Mouse (Mus musculus) heart, postnatal 10 days (tissue): ENCODE results near the gene Ano10. TPM values are rescaled to one million over a fixed set of nuclear protein-coding genes. Genes with fewer than 3 reads are reported as not detected.
"Not testable (repeated sequence)": the region's sequence is repeated elsewhere in the genome, so short reads cannot be mapped to it uniquely, and the experiment has no call there.

Experiments
- DNase-seq, 2 experiments: peaks; one replicate each; pipeline ENCODE4 v3.0.0; 2021
- intact Hi-C: fragments of 180-260 bp; cut with DNase I; formaldehyde crosslinking; loops from one replicate; pipeline ENCODE4 v1.15.1; 2025
- total RNA-seq, 2 experiments: library from RNA; stranded (reverse); gene quantifications; 2 replicates each; pipeline ENCODE4 v1.2.3; 2021

Ano10 gene
- total RNA-seq, 2 experiments from 2014 or later: 28.2 to 31.5 TPM

GRCm38 (mm10) chr9:122173405-122174233 is 120.6 kb downstream of the Ano10 start:
- peak; percentile 55 to 73 for DNase-seq
- intact Hi-C loops: no loop called here

- DNase-seq: no peak
- intact Hi-C loops: no loop called here
Observed at GRCm38 (mm10) chr9:122172612-122173186, 121.5 kb downstream of the Ano10 start.

DNA sequence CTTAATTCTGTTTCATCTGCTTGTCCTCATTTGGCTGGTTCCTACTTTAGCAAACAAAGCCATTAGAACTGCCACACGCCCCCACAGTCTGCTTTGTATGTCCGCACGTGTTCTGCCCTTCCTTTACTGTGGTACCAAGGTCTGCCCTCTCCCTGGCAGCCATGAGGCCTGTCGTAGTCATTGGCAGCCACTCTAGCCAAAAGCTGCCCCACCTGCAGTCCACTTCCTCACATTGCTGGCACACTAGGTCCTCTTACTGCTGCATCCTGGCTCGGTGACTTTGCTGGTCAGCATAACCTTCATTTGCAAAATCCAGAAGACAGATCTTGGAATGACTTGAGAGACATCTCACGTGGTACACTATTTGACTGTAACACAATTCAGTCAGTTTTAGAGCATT is 124.3 kb downstream of the Ano10 start:
- intact Hi-C loops: no loop called here
- peak in 1 of 2 experiments; percentile 45 for DNase-seq

DNA sequence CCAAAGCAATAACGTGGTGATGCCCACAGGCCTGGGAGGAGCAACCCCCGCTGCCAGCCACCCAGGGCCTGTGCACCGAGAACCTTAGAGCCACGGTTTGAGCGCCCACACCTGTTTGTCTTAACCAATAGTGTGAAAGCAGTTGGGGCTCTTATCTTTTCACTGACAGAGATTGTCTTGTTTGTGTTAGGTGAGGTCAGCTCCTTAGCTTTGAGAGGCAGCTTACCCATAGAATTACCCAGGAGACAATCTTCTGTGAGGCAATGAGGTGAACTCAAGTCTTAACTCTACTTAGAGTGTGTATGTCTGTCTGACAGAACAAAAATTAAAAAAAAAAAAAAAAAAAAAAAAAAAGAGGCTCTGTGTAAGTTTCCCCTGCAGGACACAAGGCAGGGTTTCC is 126.5 kb downstream of the Ano10 start:
- intact Hi-C loops, DNase-seq: not testable (repeated sequence)

- intact Hi-C loops: no loop called here
- DNase-seq: no peak
Observed at GRCm38 (mm10) chr9:122164535-122164934, 129.7 kb downstream of the Ano10 start.

- intact Hi-C loops: no loop called here
- DNase-seq: no peak
Observed at GRCm38 (mm10) chr9:122157079-122157441, 137.2 kb downstream of the Ano10 start.

DNA sequence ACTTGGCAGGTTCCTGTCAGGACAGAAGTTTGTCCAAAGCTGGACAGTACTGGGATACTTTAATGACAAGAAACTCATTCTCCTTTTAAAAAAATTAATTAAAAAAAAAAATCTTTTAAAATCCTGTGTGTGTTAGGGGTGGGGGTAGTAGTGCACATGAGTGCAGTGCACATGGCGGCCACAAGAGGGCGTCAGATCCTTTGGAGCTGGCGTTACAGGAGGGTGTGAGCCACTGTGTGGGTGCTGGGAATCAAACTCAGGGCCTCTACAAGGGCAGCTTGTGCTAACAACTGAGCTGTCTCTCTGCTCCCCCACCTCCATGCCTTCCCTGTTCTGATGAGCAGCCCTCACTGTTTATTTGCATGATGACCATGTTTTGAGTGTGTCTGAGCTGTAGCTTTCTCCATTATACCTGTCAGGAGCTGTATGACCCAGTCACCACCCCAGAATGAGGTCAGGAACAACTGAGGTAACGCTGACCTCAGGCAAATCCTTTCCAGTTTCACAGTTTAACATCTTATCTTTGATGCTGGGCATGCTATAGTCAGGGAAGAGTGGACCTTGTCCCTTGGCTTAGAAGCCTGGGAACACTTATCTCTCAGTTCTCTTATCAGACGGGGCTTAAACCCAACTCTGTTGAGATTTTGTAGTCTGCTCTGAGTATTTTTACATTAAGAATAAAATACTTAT is 137.7 kb downstream of the Ano10 start:
- DNase-seq: no peak
- intact Hi-C loops: no loop called here

- intact Hi-C loops: loop anchor here (2.0 kb wide), 1 partner anchor 30 kb away; no protein-coding TSS in a partner anchor
- no peak for DNase-seq
Observed at GRCm38 (mm10) chr9:122155193-122155592, 139.0 kb downstream of the Ano10 start.

DNA sequence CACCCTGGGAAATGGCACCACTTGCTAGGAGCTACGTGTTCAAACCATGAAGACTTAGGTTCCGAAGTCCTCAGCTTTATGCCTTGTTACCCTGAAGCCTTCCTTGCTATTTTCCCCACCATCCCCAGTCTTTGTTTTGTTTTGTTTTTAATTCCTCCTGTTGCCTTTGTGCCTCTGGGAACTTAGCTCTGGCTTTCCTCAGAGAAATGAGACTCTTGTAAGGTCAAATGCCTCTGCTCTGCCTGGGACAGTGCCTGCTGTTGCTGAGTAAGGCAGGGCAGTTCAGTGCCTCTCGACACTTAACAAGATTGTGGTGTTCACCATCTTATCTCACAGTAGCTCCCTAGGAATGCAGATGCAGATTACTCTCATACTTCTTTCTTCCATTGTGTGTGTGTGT is 140.8 kb downstream of the Ano10 start:
- DNase-seq: no peak
- intact Hi-C loops: no loop called here

DNA sequence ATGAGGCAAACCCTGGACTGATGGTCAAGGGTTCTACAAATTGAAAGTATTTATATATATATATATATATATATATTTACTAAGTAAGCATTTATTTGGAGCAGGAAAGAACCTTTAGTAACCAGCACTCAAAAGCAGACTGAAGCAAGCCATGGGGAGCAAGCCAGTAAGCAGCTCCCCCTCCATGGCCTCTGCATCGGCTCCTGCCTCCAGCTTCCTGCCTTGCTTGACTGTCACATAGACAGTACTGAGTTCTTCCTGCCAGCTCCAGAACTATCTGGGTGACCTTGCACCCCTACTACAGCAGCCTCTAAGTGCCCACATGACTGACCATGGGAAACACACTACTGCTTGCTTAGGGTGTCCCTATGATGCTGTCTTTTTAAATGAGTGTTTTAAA is 141.7 kb downstream of the Ano10 start:
- intact Hi-C loops: no loop called here
- DNase-seq: no peak

GRCm38 (mm10) chr9:122152063-122152462 is 142.2 kb downstream of the Ano10 start:
- intact Hi-C loops: no loop called here
- no peak for DNase-seq

GRCm38 (mm10) chr9:122149997-122150826 is 144.0 kb downstream of the Ano10 start:
- DNase-seq: no peak
- intact Hi-C loops: no loop called here

DNA sequence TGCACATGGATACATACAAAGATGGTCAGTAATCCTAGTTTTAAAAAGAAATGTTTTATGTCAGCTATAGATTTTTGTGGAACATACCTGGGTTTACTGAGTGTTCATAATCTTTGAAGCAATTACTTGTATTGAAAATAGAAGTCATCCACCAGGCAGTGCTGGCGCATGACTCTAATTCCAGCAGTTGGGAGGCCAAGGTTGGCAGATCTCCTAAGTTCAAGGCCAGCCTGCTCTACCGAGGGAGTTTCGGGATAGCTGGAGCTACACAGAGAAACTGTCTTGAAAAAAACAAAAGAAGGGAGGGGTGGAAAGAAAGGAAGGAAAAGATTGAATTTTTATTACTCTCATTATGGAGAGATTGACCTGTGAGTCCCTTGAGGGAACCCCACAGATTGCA is 145.9 kb downstream of the Ano10 start:
- no peak for DNase-seq

GRCm38 (mm10) chr9:122146124-122146870 is 147.9 kb downstream of the Ano10 start:
- intact Hi-C loops: no loop called here

More for the DNA sequence above, 145.9 kb downstream of the Ano10 start:
- intact Hi-C loops: no loop called here

GRCm38 (mm10) chr9:122145677-122146076 is 148.5 kb downstream of the Ano10 start:
- DNase-seq: no peak
- intact Hi-C loops: no loop called here

More at GRCm38 (mm10) chr9:122146124-122146870, 147.9 kb downstream of the Ano10 start:
- no peak for DNase-seq

DNA sequence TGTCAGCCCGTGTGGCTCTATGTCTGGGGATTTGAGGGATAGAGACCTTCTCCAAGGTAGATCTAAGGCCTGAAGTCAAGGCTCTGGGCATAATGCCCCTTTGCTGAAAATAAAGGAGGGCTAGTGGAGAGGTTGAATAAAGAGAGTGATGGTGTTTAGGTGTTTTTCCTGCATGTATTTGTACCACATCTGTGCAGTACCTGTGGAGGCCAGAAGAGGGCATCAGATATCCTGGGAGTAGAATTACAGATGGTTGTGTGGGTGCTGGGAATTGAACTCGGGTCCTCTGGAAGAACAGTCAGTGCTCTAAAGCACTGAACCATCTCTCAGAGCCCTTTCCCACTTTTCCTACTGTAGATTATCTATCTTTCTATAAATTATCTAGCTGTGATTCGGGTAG is 149.4 kb downstream of the Ano10 start:
- intact Hi-C loops: no loop called here
- DNase-seq: no peak

DNA sequence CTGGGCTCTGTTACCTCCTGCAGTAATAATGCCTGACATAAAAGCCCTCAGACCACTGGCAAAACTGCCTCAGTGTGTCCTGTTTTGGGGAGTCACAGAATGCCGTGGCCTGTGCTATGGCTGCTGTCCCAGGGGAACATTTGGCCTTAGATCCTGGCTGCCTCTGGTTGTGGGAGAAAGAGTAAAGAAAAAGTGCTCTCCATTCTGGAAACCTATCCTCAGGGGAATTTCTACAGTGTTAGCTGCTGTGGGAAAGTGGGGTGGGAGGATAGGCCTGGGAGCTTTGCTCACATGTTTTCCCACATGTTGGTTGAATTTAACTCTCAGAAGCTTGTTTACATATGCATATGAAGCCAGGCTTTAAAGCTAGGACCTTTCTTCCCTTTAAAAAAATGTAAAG is 151.0 kb downstream of the Ano10 start:
- intact Hi-C loops: no loop called here
- DNase-seq: peak in 1 of 2 experiments; percentile 37

- intact Hi-C loops: no loop called here
- DNase-seq: no peak
Observed at GRCm38 (mm10) chr9:122139236-122139635, 155.0 kb downstream of the Ano10 start.

- DNase-seq: no peak
- intact Hi-C loops: no loop called here
Observed at GRCm38 (mm10) chr9:122138371-122139029, 155.7 kb downstream of the Ano10 start.

GRCm38 (mm10) chr9:122137960-122138359 is 156.3 kb downstream of the Ano10 start:
- DNase-seq: no peak
- intact Hi-C loops: no loop called here
